Mouse (Mus musculus): Measurements from ENCODE around the gene Sall1.

The Sall1 gene

DNA sequence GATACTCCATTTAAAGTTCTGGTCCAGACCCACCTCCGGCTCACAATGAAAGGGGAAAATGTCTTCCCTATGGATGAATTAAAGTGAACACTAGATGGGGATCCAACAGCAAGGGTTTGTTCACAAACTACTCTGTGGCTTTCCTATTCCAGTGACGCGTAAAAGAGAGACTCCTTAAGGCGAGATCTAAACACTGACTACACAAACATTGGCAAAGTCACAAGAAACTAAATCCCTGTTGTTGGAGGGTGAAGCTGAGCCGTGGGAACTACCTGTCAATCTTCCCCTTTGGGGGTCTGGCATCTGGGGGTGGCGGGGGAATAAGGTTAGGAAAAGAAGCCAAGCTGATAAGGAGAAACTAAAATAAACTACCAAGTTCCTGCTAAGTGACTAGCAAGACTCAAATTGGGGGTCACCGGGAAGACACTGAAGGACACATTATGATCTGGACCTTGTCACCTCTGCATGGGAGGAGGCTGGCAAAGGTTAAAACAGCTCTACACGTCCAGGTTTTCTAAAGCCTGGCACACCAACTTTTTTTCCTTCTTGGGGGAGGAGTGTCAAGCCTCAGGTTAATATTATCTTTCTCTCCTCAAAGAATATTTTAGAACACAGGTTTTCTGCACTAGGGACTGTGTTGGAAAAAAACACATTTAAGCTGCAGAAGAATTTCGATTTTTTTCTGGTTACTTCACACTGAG is 6.3 kb downstream of the Sall1 start:
- no peak for DNase-seq

DNA sequence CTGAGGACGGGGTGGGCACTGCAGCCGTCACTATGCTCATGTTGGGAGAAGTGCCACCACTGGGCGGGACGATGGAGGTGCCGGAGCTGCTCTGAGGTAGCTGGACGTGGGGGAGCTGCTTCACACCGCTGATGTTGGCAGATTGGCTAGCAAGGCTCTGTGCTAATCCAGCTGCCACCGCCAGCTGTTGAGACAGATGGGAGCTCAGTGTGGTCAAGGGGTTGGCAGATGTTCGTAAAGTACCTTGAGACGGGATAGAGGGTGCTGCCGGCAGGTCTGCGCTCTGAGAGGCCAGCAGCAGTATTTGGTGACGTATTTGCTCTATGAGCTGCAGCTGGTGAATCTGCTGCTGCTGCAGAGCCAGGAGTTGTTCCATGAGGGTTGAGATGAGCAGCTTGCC is 11.6 kb downstream of the Sall1 start:
- no peak for DNase-seq

DNA sequence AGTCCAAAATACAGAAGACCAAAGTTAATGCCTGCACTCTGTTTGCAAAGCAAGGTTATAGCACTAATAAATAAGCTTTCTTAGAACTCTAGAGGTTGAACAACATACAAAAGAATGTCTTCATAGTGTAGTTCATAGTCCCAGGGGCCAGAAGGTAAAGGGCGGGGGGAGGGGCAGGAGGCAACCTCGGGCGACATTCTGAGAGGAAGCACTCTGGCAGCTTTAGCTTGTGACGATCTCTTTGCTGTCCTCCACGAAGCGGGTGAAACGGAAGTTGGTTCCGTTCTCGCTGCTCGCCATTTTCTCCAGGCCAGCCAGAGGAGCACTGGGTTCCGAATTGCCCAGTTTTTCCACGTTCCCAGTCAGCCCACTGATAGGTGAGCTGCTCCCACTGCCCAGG is 15.8 kb downstream of the Sall1 start:
- DNase-seq = no peak

DNA sequence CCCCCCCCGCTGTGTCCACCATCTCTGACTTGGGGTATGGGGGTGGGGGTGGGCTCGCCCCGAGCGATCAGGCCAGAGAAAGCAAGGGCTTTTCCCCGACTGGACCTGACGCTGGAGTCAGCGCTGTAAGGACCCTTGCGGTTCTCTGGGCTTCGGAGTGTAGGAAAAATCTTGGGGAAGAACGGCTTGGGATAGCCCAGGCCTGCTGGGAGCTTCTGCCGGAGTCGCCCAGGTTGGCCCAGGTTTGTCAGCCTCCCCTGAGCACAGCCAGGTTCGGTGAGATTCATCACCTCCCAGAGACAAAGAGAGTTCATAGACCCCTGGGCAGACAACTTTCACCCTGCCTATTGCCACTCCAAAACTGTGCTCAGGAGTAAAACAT is 17.8 kb downstream of the Sall1 start:
- no peak for DNase-seq

DNA sequence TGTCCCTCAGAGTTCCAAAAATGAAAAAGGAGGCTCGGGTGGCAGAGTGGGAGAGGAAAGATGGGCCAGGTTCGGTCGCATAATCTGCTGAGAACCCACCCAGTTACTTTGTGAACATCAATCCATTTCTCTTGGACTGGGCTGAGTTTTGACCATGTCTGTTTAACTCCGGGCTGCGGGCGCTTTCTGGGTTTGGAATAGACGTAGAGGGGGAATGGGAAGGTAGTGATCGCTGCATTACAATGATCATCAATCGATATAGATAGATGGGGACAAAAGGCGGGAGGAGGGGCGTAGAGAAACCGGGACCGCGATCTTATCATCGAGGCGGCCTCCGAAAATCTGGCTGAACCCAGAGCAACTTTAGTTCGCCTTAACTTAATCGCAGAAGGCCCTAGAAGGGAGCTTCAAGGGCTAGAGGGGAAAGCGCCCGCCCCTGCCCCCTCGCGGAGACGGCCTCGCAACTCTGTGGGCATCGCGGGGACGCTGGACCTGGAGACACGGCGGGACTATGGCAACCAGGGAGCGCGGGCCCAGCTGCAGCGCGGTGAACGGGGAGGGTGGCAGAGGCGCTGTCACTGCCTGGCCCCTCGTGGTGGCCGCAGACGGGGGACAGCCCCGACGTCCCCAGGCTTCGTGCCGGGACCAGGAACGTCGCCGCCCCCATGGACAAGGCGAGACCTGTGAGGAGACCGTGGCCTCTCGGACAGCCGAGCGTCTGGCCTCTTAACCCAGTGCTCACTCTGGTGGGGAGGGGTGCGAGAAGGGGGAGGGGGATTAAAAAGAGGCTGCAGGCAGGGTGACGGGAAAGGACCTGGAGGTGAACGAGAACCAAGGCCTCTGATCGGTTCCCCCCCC is 18.5 kb downstream of the Sall1 start:
- no peak for DNase-seq

DNA sequence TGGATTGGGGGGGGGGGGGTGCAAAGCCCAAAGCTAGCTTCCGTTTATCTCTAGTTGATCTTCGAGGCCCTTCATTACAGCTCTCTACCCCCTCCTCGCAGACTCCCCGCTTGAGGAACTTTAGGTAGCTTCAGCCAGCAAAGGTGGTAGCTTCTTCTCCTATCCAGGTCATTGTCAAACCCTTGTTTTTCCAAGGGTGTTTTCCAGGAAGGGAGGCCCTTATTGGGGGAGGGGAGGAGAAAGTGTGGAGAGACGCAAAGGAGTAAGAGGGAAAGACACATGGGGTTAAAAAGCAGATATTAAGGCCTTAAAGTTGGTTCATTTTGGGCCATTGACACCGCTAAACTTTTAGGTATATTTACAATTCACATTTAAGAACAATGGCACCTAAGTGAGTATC is 19.2 kb downstream of the Sall1 start:
- no peak for DNase-seq

DNA sequence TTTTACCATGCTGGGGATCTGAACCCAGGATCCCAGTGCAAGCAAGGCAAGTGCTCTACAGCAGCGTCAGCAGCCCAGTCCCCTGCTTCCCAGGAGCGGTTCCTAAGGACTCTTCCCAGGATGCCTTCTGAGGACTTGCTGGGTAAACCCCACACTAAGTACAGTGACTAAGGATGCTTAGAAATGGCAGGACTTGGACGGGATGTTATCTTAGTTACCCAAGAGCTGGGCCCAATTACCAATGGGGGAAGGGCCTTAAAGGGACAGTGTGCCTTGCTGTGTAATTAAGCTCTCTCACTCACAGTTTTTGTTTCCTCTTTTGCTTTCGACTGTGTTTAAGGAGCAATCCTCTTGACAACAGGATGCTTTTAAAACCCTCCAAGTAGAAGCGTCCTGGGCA is 22.8 kb downstream of the Sall1 start:
- no peak for DNase-seq

DNA sequence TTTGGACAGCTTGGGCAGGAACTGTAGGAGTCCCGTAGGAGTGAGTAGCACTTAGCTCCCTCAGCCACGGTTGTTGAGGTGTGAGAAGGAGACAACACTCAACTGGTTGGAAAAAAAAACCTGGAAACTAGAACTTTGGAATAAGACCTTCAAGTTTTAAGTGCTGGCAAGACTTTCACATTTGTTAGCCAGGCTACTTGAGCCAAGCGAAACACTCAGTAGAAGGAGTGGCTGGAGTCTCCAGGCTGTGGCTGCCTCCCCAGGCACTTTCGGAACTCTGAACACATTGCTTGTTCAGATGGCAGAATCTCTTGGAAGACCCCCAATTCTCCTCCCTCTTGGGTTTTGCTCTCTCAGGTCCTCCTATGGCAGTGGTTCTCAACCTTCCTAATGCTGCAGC is 26.1 kb downstream of the Sall1 start:
- no peak for DNase-seq

DNA sequence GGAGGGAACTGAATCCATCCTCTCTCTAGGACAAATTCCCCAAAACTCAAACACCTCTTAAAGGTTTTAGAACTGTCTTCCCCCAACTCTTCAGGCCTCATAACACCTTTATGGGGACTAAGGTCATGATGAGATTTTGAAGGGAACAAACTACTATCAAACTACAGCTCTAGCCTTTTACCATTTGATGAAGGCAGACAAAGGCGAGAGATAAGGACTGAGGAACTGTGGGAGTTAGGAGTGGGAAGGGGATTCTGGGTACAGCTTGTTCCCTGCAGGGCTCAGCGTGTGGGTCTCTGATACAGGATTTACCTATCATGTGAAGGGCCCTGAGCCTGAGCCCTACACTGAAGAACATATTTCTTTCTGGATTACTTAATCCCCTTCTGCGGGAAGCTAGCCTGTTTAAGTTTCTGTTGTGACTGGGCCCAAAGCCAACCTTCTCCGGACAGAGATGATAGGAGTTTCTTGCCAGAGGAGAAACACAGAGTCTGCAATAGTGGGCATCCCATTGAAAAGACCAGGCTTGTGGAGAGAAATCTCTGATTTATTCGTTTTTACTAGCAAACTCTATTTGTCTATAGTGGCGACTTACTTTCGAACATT is 27.4 kb downstream of the Sall1 start:
- no peak for DNase-seq

DNA sequence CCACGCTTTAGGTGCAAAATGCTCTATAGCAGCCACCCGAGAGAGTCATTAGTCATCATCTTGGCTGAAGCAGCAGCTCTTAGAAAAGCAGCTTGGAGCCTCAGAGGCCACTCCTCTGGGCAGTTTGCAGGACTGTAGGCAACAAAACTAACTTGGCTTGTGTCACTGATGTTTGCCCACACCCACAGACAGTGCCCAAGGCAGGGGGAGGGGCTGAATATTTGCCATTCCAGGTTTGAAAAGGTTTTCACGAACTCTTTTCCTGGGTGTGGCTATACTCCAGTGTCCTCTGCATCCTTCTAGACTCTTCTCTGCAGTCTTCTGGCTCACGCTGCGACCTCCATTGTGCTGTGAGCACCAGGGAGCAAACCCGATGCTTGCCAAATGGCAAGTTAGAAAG is 28.4 kb downstream of the Sall1 start:
- no peak for DNase-seq

DNA sequence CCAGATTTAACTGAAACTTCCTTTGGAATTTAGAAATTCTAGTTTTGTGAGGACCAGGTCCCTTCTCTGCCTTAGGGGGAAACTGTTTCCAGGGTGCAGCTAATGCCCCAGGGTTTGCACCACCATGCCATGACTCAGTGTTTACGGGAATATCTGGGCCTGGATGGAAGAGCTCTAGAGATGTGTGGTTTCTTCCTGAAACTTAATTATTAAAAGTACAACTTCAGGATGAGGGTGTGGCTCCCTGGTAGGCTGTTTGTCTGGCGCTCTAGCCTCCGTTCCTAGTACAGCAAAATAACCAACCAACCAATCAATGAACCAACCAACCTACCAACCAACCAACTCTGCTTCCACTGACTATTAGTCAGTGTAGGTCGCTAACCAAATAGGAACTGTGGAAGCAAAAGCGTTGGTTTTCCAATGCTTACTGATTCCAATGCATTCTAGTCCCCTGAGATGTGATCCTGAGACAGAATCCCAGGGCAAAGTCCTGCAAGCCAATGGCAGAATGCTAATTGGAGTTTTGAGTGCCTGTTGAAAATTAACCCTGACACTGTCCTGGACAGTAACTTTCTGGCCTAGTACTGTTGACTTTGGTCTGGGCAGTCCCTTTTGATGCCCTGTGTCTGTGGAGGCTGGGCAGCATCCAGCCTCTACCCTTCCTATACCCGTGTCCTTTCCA is 31.0 kb downstream of the Sall1 start:
- no peak for DNase-seq

DNA sequence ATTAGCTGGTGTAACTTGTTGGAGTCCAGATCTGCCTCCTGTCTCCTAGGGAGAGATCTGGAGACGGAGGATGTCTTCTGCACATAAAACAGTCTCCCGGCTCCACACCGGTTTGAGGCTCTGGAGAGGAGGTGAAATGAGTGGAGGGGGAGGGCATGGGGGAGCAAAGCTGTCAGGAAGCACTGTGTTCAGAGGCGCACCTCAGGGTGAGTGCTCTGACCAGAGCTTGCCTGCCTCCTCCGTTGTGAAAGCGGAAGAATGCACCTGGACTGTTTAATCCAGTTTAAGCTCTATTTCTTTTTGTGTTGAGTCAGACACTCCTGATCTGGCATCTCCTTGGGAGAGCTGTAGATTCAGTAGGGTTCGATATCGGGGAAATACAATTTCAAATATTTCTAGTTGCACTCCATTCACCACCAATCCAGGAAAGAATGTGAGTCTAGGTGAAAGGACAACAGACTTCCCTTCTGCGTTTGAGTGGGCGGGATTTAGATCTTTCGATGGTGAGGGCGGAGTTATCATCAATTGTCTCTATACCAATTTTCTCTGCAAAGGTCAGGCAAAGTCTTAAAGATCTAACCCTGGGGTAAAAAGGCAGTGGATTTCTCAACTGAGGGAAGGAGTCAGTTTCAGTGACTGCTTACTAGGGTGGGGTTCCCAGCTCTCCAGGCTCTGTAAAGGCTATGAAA is 31.8 kb downstream of the Sall1 start:
- no peak for DNase-seq

DNA sequence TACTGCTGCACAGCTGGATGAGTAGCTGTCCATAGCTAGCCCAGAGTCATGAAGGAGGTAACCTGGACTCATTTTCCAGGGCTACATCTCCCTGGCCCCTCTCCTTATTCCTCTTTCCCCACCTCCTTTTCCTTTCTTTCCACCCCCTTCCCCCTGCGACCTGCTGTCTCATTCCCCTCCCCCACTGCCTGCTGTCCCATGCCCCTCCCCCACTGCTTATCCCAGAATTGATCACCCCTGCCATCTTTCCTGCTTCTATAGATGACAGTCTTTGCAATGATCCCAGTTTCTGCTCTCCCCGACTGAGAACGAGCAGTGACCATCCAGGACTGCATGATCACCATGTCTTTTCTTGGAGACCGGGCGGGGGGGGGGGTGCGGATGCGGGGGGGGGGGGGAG is 35.2 kb downstream of the Sall1 start:
- no peak for DNase-seq

DNA sequence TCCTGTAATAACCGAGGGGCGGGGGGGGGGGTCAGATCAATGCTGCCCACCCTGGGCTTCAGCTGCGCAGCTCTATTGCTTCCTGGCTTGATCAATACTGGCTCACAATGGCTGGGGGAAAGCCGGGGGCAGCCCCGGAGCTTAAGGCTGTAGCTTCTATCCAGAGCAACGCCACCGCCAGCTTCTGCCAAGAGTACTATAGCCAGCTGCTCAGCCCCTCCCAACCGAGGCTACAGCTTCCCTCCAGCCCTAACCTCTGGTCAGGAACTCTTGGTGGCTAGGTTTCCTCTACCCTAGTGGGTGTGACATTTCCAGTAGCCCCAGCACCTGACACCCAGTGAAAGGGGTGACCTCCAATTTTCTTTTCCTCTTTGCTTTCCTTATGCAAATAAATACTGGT is 36.8 kb downstream of the Sall1 start:
- no peak for DNase-seq

DNA sequence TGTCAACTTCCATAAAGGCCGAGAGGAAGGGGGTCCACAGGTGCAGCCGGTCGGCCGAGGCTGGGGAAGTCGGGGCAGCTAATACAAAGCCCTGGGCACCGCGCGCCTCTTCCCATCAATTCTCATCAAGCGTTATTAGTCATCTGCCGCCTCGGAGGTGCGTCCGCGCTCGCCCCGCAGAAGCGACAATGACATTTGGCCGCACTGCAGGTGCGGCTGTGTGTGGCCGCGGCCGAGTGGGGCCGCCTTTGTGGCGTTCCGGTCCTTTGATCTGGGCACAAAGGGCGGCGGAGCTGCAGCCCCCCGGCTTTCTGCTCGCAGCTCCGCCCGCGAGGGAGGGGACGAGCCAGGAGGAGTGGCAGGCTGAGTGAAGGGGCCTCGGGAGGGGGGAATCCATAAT is 37.5 kb downstream of the Sall1 start:
- DNase-seq = no peak

DNA sequence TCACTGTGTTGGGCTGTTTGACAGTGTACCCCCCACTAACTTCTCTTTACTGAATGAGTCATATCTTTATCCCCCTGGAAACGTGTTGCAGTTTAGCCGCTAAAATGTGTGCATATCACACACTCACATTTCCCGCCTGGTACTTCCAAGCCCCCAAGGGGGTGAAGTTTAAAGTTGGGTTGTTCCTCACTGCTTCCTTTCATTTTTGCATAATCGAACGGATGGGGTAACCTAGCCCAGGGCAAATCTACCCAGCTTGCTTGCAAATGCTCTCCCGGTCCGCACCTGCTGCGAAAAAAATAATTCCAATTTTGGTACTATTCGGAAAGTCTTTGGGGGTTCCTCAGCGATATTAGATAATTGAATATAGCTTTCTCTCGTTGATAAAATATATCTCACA is 38.2 kb downstream of the Sall1 start:
- DNase-seq = no peak

DNA sequence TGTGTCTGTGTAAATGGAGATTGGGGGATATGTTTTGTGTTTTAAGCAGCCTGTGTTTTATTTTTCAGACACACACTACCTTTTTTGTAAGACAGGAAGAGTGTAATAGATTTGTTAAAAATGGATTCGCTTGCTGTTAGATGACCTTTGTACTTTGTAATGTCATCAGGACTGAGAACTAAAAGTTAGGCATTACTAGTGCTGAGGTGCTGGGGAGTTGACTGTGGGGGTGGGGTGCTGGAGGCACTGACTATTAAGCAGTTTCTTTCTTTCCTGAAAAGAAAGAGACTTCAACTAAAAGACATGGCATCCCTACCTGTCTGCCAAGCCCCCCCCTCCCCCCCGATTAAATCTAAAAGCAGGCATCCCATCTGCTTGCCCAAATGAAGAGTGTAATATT is 39.9 kb downstream of the Sall1 start:
- no peak for DNase-seq

DNA sequence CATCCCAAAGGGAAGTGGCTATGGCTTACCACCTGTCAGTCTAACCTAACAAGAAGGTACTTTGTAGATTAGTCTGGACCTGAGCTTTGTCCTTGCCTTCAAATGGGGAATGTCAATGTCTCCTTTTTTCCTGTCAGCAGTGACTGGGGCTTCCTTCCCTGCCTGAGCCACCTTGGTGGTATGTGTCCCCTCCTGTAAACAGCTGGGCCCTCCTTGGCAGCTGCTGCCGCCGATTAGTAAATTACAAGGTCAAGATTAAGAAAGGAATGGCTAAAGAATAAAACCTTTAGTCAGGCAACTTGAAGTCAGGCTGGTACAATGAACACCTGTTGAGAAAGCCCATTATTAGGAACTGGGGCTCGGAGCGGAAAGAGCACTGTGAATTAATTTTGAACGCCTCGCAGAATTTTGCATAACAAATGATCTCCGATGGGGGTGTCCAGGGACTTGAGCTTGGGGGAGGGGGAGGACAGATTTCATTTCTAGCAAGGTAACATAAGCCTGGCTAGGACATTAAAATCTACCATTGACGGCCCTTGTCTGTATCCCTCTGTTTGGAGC is 40.5 kb downstream of the Sall1 start:
- no peak for DNase-seq

DNA sequence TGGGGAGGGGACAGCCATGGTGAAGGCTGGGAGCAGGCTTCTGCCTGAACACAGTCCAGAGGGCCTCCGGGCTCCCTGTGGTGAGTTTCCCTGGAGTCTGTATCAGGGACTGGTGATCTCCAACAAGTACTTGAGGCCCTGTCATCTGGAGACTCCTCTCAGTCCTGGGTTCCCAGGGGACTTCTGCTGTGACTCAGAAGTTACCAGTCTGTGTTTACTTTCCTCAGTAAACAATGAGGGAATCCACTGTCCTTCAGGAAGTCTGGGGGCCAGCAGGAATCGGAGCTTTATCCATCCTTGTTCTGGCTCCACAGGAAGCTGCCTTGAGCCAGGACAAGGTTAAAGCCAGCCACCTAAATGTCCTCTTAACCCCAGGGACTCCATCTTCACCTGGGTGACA is 41.8 kb downstream of the Sall1 start:
- no peak for DNase-seq

DNA sequence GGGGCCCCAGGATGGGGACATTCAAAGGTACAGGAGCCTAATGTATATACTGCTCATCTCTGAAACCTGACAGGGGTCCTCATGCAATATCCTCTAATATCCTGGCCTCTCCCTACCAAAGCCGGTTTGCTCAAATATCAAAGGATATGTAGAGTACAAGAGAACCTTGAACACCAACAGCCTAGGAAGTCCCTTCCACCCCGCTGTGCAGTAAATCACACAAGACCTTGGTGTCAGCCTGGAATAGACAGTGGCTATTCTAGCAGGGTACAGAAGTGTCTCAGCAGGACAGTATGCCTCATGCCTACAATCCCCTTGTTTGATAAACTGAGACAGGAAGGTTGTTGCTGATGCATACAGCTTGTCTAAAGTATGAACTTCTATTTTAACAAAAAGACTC is 46.7 kb downstream of the Sall1 start:
- DNase-seq = no peak

DNA sequence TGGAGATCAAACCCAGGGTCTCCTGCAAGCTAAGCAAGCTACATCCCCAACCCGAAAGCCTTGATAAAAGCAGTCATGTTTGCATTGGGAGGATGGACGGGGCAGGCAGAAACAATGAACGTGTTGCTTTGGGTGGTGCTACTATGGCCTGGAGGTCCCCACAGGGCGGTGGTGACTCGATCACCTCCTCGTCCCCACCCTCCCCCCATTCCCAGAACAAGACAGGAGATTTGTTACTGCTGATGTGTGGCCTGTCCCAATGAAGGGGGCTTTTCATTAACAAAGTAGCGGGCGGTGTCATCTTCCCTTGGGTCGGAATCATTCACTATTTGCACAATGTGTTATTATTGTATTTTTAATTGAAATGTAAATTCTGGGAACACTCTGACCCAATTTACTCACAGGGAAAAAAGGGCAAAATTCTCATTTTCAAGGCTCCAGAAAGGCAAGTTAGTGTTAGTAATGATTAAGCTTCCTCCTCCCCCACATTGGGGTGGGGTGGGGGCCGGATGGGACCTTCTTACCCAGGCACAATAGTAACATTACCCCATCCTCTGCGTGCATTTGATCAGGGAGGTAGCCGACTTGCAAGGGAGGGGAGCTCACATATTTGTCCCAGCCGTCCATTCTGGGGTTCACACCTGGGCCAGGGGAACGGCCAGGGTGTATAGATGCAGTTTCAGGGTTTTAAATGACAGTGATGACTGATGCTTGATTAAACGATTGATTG is 52.0 kb downstream of the Sall1 start:
- no peak for DNase-seq

DNA sequence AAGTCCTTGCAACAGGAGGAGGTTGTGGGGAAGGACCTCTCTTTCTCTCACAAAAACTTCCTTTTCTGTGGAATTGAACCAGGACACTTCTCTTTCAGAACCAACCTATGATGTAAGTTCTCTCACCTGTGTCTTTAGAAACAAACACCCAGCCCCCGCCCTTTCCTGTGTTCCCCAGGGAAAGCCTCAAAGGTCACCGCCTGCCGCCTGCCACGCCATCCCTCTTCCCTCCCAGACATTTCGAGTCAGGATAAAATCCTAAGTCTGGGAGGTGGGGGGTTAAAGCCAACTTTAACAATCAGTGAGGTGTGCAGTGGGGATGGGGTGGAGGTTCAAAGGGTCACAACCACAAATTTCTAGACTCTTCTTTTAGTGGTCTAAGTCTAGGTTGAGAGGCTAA is 52.8 kb downstream of the Sall1 start:
- DNase-seq = no peak
